Mouse (Mus musculus) heart, adult 11 months (tissue): Measurements from ENCODE around the gene B3galt4.
A peak's percentile ranks its signal among the peaks of the same experiment; 100 is the strongest.
"Not testable (repeated sequence)": the region's sequence is repeated elsewhere in the genome, so short reads cannot be mapped to it uniquely, and the experiment has no call there.

ENCODE experiments used
- DNase-seq: peaks from one replicate; pipeline ENCODE4 v3.0.0; 2022

Gene B3galt4

GRCm38 (mm10) chr17:33919351-33920281, 31.7 kb downstream of the B3galt4 start:
- peak; percentile 99 for DNase-seq

GRCm38 (mm10) chr17:33918293-33919203, 32.7 kb downstream of the B3galt4 start:
- peak; percentile 97 for DNase-seq

- peak; percentile 96 for DNase-seq
Measured at GRCm38 (mm10) chr17:33917656-33918292, 33.5 kb downstream of the B3galt4 start.

GRCm38 (mm10) chr17:33916847-33917655, 34.2 kb downstream of the B3galt4 start:
- DNase-seq = peak; percentile 96

GRCm38 (mm10) chr17:33916294-33916693, 35.0 kb downstream of the B3galt4 start:
- DNase-seq = peak; percentile 98

- DNase-seq = peak; percentile 100
Measured at GRCm38 (mm10) chr17:33915671-33916250, 35.5 kb downstream of the B3galt4 start, which contains the start of the genes Tapbp and Zbtb22. Gene Tapbp, plus strand, starts transcription at chr17:33915899. Gene Zbtb22, plus strand, starts transcription at chr17:33915904.

- peak; percentile 95 for DNase-seq
Measured at GRCm38 (mm10) chr17:33914969-33915391, 36.3 kb downstream of the B3galt4 start.

- peak; percentile 90 for DNase-seq
Measured at GRCm38 (mm10) chr17:33913905-33914304, 37.4 kb downstream of the B3galt4 start.

- no peak for DNase-seq
Measured at GRCm38 (mm10) chr17:33913264-33913663, 38.0 kb downstream of the B3galt4 start.

GRCm38 (mm10) chr17:33911813-33912414, 39.4 kb downstream of the B3galt4 start:
- DNase-seq = peak; percentile 92

GRCm38 (mm10) chr17:33911052-33911812, 40.1 kb downstream of the B3galt4 start:
- DNase-seq = peak; percentile 94

GRCm38 (mm10) chr17:33910346-33911051, 40.8 kb downstream of the B3galt4 start:
- DNase-seq = peak; percentile 93

- peak; percentile 97 for DNase-seq
Measured at GRCm38 (mm10) chr17:33909869-33910250, 41.4 kb downstream of the B3galt4 start.

- DNase-seq = peak; percentile 100
Measured at GRCm38 (mm10) chr17:33909077-33909868, 42.0 kb downstream of the B3galt4 start, which contains the start of gene Daxx. Gene Daxx, plus strand, starts transcription at chr17:33909414.

- DNase-seq = peak; percentile 96
Measured at GRCm38 (mm10) chr17:33908331-33909076, 42.8 kb downstream of the B3galt4 start.

- DNase-seq = not testable (repeated sequence)
Measured at GRCm38 (mm10) chr17:33904835-33905234, 46.5 kb downstream of the B3galt4 start, which contains the start of gene Platr17. Gene Platr17, plus strand, starts transcription at chr17:33905135.

GRCm38 (mm10) chr17:33903911-33904651, 47.2 kb downstream of the B3galt4 start:
- not testable (repeated sequence) for DNase-seq
